In genomic region chr3:82902757-82903612, GRCm38 (mm10) we compare ENCODE assay signal across 10 mouse cellular contexts. TPM values are rescaled to one million over a fixed set of nuclear protein-coding genes. Genes with fewer than 3 reads are reported as not detected.
DNase-seq lines count a peak whose midpoint lies in the region; ATAC-seq lines count a peak whose summit lies in the region.
"Had no signal": no experiment of that assay in that cellular context is flagged by ENCODE, and none has a peak within 500 bp of the region (broad histone marks: within the 10 kb centered on the region; RNA-seq: fewer than 3 reads in every experiment).

No protein-coding gene starts in this region.

- H3K4me2 ChIP-seq in heart, embryonic 13.5 days, result peak overlapping the region; percentile 97
- peak overlapping the region; percentile 83 for H3K4me2 ChIP-seq in embryonic facial prominence, embryonic 11.5 days (ENCODE audit: low read depth, low read length)
- H3K4me2 ChIP-seq in intestine, embryonic 15.5 days (replicated peaks), result peak overlapping the region; percentile 94
- peak overlapping the region; percentile 99 for H3K4me2 ChIP-seq in midbrain, embryonic 16.5 days (ENCODE audit: low read length)

- no peak for ATAC-seq in heart, embryonic 13.5 days (ENCODE audit: extremely low read depth, insufficient number of reproducible peaks, low FRiP score, low TSS enrichment)
- no peak for ATAC-seq in embryonic facial prominence, embryonic 11.5 days (replicated peaks; ENCODE audit: insufficient number of reproducible peaks, low FRiP score, low TSS enrichment, low read depth)
- ATAC-seq in intestine, embryonic 15.5 days, result peak; percentile 80
- peak; percentile 50; the same call in 1 of the 2 replicates for ATAC-seq in midbrain, embryonic 16.5 days
- no peak for ATAC-seq in monocyte, adult 5-6 weeks (replicated peaks; ENCODE audit: insufficient number of reproducible peaks, low FRiP score, low TSS enrichment, poor library complexity, severe bottlenecking)

- intact Hi-C loops in heart, postnatal 25 days (cut with DNase I), result no loop called here

- H3K4me3 ChIP-seq in heart, embryonic 13.5 days, result peak overlapping the region; percentile 57
- H3K4me3 ChIP-seq in embryonic facial prominence, embryonic 11.5 days (ENCODE audit: low read depth, low read length), result peak overlapping the region; percentile 40
- H3K4me3 ChIP-seq in intestine, embryonic 15.5 days (replicated peaks), result peak overlapping the region; percentile 47
- H3K4me3 ChIP-seq in midbrain, embryonic 16.5 days (ENCODE audit: low read depth, low read length), result peak overlapping the region; percentile 59

- H3K4me1 ChIP-seq in heart, embryonic 13.5 days, result peaks cover 16% of the 10 kb centered on the region
- peaks cover 2% of the 10 kb centered on the region; the same call in 1 of the 2 replicates for H3K4me1 ChIP-seq in embryonic facial prominence, embryonic 11.5 days (ENCODE audit: control insufficient read depth, insufficient read depth, low read length)
- peaks cover 12% of the 10 kb centered on the region for H3K4me1 ChIP-seq in intestine, embryonic 15.5 days (replicated peaks)
- peaks cover 8% of the 10 kb centered on the region for H3K4me1 ChIP-seq in midbrain, embryonic 16.5 days (ENCODE audit: control insufficient read depth, insufficient read depth, low read length)

- no peak overlapping the region for H3K9ac ChIP-seq in heart, embryonic 13.5 days
- no peak overlapping the region for H3K9ac ChIP-seq in embryonic facial prominence, embryonic 11.5 days (replicated peaks; ENCODE audit: low read length)
- no peak overlapping the region for H3K9ac ChIP-seq in intestine, embryonic 15.5 days
- peak overlapping the region; percentile 64; the same call in 1 of the 2 replicates for H3K9ac ChIP-seq in midbrain, embryonic 16.5 days (ENCODE audit: low read depth, low read length)

- no peak for DNase-seq in heart, postnatal 25 days (ENCODE audit: low spot score)
- no peak for DNase-seq in embryonic facial prominence, embryonic 11.5 days (ENCODE audit: low spot score)
- DNase-seq in B cell, adult 2 months, result no peak
- DNase-seq in gastrocnemius, postnatal 25 days, result no peak
- DNase-seq: cerebellum, adult 9-11 months; left cerebral cortex, postnatal 4 days had no signal

- H3K9me3 ChIP-seq in heart, embryonic 13.5 days, result no peaks in the 10 kb centered on the region
- no peaks in the 10 kb centered on the region for H3K9me3 ChIP-seq in embryonic facial prominence, embryonic 11.5 days (replicated peaks; ENCODE audit: control insufficient read depth, low read length)
- H3K9me3 ChIP-seq in intestine, embryonic 15.5 days, result no peaks in the 10 kb centered on the region
- no peaks in the 10 kb centered on the region for H3K9me3 ChIP-seq in midbrain, embryonic 16.5 days (replicated peaks; ENCODE audit: control insufficient read depth, low read length, poor library complexity, severe bottlenecking)

- 23% methylated on average over 20 of the region's 20 CpGs for WGBS in heart, embryonic 13.5 days
- 25% methylated on average over 20 of the region's 20 CpGs for WGBS in embryonic facial prominence, embryonic 11.5 days
- 18% methylated on average over 20 of the region's 20 CpGs for WGBS in intestine, embryonic 15.5 days
- 21% methylated on average over 20 of the region's 20 CpGs for WGBS in midbrain, embryonic 16.5 days

- no peaks in the 10 kb centered on the region for H3K36me3 ChIP-seq in heart, embryonic 13.5 days
- H3K36me3 ChIP-seq in embryonic facial prominence, embryonic 11.5 days (replicated peaks; ENCODE audit: control insufficient read depth, insufficient read depth, low read depth, low read length), result no peaks in the 10 kb centered on the region
- H3K36me3 ChIP-seq in intestine, embryonic 15.5 days, result no peaks in the 10 kb centered on the region
- H3K36me3 ChIP-seq in midbrain, embryonic 16.5 days (ENCODE audit: control insufficient read depth, insufficient read depth, low read length), result no peaks in the 10 kb centered on the region

- peaks cover 37% of the 10 kb centered on the region for H3K27me3 ChIP-seq in heart, embryonic 13.5 days (replicated peaks)
- peaks cover 18% of the 10 kb centered on the region for H3K27me3 ChIP-seq in embryonic facial prominence, embryonic 11.5 days (ENCODE audit: control insufficient read depth, insufficient read depth, low read length)
- H3K27me3 ChIP-seq in intestine, embryonic 15.5 days (replicated peaks), result peaks cover 9% of the 10 kb centered on the region
- H3K27me3 ChIP-seq in midbrain, embryonic 16.5 days (ENCODE audit: control insufficient read depth, insufficient read depth, low read depth, low read length), result peaks cover 8% of the 10 kb centered on the region

- H3K27ac ChIP-seq in heart, embryonic 13.5 days (replicated peaks), result no peak overlapping the region
- H3K27ac ChIP-seq in embryonic facial prominence, embryonic 11.5 days (replicated peaks; ENCODE audit: low read depth, low read length), result no peak overlapping the region
- no peak overlapping the region for H3K27ac ChIP-seq in intestine, embryonic 15.5 days
- no peak overlapping the region for H3K27ac ChIP-seq in midbrain, embryonic 16.5 days (ENCODE audit: low read length)

RNA-seq across cellular contexts. Expression of gene Lrat, which starts 0.8 kb away (rescaled TPM):
- 0.12 and 0.28 TPM in 2 replicates for polyA plus RNA-seq in heart, embryonic 13.5 days (2015; fragmentation: Nextera tagmentation; extraction: Ambion mirVana)
- total RNA-seq in heart, postnatal 25 days (2021), result 1 to 10 TPM in 1 of 2 experiments, under 1 TPM in 1; 0.75 to 1.7 TPM
- not detected in 2 replicates for polyA plus RNA-seq in embryonic facial prominence, embryonic 11.5 days (2014; fragmentation: Nextera tagmentation; extraction: Ambion mirVana)
- 8.6 and 8.8 TPM in 2 replicates for polyA plus RNA-seq in intestine, embryonic 15.5 days (2015; fragmentation: Nextera tagmentation; extraction: Ambion mirVana)
- 0.27 and 0.30 TPM in 2 replicates for polyA plus RNA-seq in midbrain, embryonic 16.5 days (2015; fragmentation: Nextera tagmentation; extraction: Ambion mirVana)
- total RNA-seq in monocyte, adult 5-6 weeks (2017), result not detected in 3 replicates
- total RNA-seq in gastrocnemius, postnatal 25 days (2021), result under 1 TPM; 0.05 to 0.08 TPM

RNA-seq across cellular contexts. Expression of gene Rbm46, which starts 26.7 kb away (rescaled TPM):
- 1.9 and 2.5 TPM in 2 replicates for polyA plus RNA-seq in heart, embryonic 13.5 days (2015; fragmentation: Nextera tagmentation; extraction: Ambion mirVana)
- total RNA-seq in heart, postnatal 25 days (2021), result under 1 TPM; 0.18 to 0.28 TPM
- 5.2 and 5.5 TPM in 2 replicates for polyA plus RNA-seq in embryonic facial prominence, embryonic 11.5 days (2014; fragmentation: Nextera tagmentation; extraction: Ambion mirVana)
- 5.2 and 5.9 TPM in 2 replicates for polyA plus RNA-seq in intestine, embryonic 15.5 days (2015; fragmentation: Nextera tagmentation; extraction: Ambion mirVana)
- polyA plus RNA-seq in midbrain, embryonic 16.5 days (2015; fragmentation: Nextera tagmentation; extraction: Ambion mirVana), result 1.6 and 2.0 TPM in 2 replicates
- not detected in 3 replicates for total RNA-seq in monocyte, adult 5-6 weeks (2017)
- under 1 TPM; 0.20 to 0.27 TPM for total RNA-seq in gastrocnemius, postnatal 25 days (2021)

Comparison
In these comparisons a context has a peak if more than half of its experiments do, and no peak if none do; other contexts are left out.
1. ATAC-seq: peak in intestine, embryonic 15.5 days (single experiment) and midbrain, embryonic 16.5 days (single experiment); none in heart, embryonic 13.5 days (single experiment), embryonic facial prominence, embryonic 11.5 days (single experiment) and monocyte, adult 5-6 weeks (single experiment).
2. Peak in every context shown above with its lines, with median percentiles within 50 percentile points of each other: H3K4me2 ChIP-seq and H3K4me3 ChIP-seq.